Mouse (Mus musculus) small intestine, adult 2 months (tissue): ENCODE measurements at regions not wholly inside any gene's neighbourhood (a gene's known extent, or its start where the extent isn't known, plus 50 kb on each side); places are given as distances from the start of the nearest gene placed in this dataset.

Experiments used
- H3K27ac ChIP-seq: fragments of 200-500 bp; 2 replicates; pipeline ENCODE4 v1.5.1; 2012; ENCODE audit warnings: low read depth, low read length, control low read depth, inconsistent platforms; ENCODE audit not compliant: insufficient read depth
- H3K27me3 ChIP-seq: fragments of 200-500 bp; 2 replicates; pipeline ENCODE4 v1.6.1; 2012; ENCODE audit warnings: mild to moderate bottlenecking, moderate library complexity, low read length, inconsistent platforms; ENCODE audit not compliant: control insufficient read depth, insufficient read depth
- H3K36me3 ChIP-seq: fragments of 200-500 bp; 2 replicates; pipeline ENCODE4 v1.6.1; 2012; ENCODE audit warnings: mild to moderate bottlenecking, low read length, control low read depth, inconsistent platforms; ENCODE audit not compliant: control insufficient read depth, insufficient read depth
- H3K4me1 ChIP-seq: fragments of 200-500 bp; 2 replicates; pipeline ENCODE4 v1.6.1; 2012; ENCODE audit warnings: low read length, inconsistent platforms, mixed read lengths; ENCODE audit not compliant: control insufficient read depth, insufficient read depth, insufficient read length
- H3K4me3 ChIP-seq: fragments of 200-500 bp; 2 replicates; pipeline ENCODE4 v1.5.1; 2012; ENCODE audit warnings: low read depth, mild to moderate bottlenecking, control low read depth, inconsistent platforms, low read length, moderate library complexity
- CTCF ChIP-seq: fragments of 200-500 bp; IDR thresholded peaks from 2 replicates; pipeline ENCODE4 v1.5.1; 2012; ENCODE audit warnings: low read depth, mild to moderate bottlenecking, control low read depth, inconsistent platforms, low read length, moderate library complexity, mixed read lengths; ENCODE audit not compliant: insufficient replicate concordance, insufficient read length; ENCODE audit errors: extremely low read depth
- POLR2A ChIP-seq: fragments of 200-500 bp; IDR thresholded peaks from 2 replicates; pipeline ENCODE4 v1.6.1; 2012; ENCODE audit warnings: low read depth, mild to moderate bottlenecking, control low read depth, inconsistent platforms, low read length, moderate library complexity
- WGBS: fragments of 180-500 bp; shearing (Covaris S2); methylation state at CpG from one replicate; pipeline ENCODE4 v1.1.7; 2018; 5-methylcytosine and 5-hydroxymethylcytosine counted together

DNA sequence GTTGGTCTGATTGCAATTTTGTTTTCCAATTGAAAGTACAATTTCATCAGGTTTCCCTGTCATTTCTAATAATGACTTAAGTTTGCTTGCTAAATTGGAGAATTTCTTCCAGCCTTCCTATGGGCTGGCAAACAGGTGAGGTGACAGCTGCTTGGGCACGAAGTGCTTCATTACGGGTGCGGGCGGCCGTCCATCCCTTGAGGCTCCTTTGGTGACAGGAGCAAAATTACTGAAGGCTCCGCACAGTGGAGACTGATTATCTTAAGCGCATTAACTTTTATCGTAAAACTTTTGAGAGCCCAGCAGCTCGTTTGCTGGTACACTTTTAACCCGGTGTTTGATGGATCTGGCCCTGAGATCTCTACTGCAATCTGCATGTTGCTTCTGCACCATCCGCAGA lies 134.3 kb upstream of the Irx1 start:
- Histone ChIP-seq H3K27ac (no peak overlapping the region), H3K27me3 (no peaks in the 10 kb centered on the region), H3K4me1 (no peaks in the 10 kb centered on the region), H3K36me3 (no peaks in the 10 kb centered on the region), H3K4me3 (no peak overlapping the region)
- TF ChIP-seq CTCF = no peak
- TF ChIP-seq POLR2A = no peak
- WGBS = 58% methylated on average over 11 of the region's 11 CpGs

DNA sequence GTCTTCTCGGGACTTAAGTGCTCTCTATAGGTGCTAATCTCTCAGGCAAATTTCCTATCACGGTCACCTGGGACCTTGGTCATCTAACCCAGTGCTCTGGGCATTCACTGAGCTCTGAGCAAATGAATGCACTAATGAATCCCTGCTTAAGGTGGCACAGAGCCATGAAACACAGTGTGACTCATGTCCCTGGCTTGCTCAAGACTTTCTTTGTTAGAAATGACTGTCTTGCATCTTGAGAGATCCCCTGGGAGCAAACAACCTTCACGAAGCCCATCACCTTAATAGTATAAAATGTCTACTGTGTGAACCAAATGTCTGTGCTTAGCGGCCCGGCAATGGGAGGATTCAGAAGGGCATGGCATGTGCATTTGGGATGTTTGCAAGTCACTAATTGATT lies 137.2 kb upstream of the Irx1 start:
- TF ChIP-seq POLR2A (no peak), CTCF (no peak)
- H3K27ac ChIP-seq = no peak overlapping the region
- H3K4me1 ChIP-seq = no peaks in the 10 kb centered on the region
- H3K4me3 ChIP-seq = no peak overlapping the region
- WGBS = 75% methylated on average over 5 of the region's 5 CpGs
- no peaks in the 10 kb centered on the region for H3K36me3 ChIP-seq
- no peaks in the 10 kb centered on the region for H3K27me3 ChIP-seq

DNA sequence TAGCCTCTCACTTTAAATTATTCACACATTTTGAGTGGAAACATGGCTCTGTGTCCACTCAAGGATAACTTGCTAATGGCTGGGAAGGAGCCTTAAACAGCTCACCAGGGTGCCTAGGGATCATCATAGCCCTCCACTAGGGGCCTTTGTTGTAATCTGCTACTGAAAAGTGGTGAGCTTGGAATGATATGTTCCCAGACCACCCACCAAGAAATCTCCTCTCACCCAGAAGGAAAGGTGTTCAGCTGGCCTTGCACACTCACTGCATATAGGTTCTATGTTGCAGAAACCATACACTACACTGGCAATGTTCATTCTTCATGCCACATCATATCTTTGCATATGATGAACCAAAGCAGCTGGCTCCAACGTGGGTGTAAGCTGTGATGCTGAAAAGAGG lies 145.1 kb upstream of the Irx1 start:
- no peaks in the 10 kb centered on the region for H3K4me1 ChIP-seq
- WGBS = 52% methylated on average over 1 of the region's 1 CpGs
- no peak overlapping the region for H3K4me3 ChIP-seq
- no peak overlapping the region for H3K27ac ChIP-seq
- H3K27me3 ChIP-seq = no peaks in the 10 kb centered on the region
- no peaks in the 10 kb centered on the region for H3K36me3 ChIP-seq
- TF ChIP-seq POLR2A = no peak
- no peak for TF ChIP-seq CTCF

DNA sequence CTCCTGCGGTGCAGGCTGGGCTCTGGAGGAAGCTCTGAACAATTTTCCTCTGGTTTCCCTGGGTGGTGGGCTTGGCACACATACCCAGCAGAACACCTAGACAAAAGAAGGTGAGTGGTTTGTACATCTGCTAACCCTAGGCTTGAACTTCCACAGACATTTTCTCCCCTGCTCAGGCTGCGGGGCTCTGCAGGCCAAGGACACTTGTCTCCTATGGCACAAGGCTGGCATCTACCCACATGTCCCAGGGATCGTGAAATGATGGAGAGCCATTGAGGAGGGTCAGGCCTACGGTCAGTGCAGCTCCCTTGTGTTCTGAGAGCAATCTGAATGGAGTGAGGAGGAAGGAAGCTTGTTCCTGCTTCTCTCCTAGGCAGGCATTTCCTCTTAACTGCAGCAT lies 150.4 kb upstream of the Irx1 start:
- Histone ChIP-seq H3K27me3 (no peaks in the 10 kb centered on the region), H3K27ac (no peak overlapping the region), H3K36me3 (no peaks in the 10 kb centered on the region), H3K4me1 (no peaks in the 10 kb centered on the region), H3K4me3 (no peak overlapping the region)
- TF ChIP-seq CTCF = no peak
- no peak for TF ChIP-seq POLR2A
- WGBS = 81% methylated on average over 4 of the region's 4 CpGs

DNA sequence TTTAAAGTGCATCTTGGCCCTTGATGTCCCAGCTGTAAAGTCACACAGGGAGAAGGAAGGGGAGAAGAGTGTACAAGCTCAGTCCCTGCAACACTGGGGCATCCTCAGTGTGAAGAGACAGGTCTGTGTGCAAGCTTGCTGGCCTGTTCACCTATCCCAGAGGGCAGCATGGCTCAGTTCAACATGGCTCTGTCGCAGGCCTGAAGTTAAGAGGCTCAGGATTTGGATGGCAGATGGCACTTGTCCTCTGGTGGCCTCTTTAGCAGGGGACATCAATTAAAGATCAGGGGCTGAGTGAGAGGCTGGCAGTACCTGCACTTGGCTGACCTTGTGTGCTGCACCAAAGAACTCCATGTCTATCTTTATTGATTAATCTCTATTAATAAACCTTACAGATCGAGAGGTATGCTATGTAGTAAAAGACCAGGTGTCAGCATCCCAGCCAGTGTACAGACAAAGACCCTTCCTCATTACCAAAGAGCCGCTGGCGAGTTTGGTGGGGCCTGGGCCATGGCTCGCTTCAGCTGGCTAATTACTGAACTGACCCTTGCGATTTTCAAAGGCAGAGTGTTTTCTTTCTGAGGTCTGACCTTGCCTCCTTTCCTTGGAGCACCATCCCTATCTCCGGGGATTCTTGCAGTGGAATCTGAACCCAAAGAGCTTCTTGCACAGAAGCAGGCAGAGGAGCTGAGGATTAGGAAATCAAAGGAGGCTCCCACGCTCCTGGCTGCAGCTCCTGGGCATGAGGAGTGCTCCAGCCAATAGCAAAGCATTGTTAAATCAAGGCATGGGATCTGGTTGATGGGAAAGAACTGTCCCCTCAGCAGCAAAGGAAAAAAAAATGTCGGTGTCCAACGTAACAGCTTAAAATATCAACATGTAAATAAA lies 151.5 kb upstream of the Irx1 start:
- no peaks in the 10 kb centered on the region for H3K4me1 ChIP-seq
- TF ChIP-seq POLR2A (no peak), CTCF (no peak)
- no peak overlapping the region for H3K4me3 ChIP-seq
- no peaks in the 10 kb centered on the region for H3K36me3 ChIP-seq
- H3K27ac ChIP-seq = no peak overlapping the region
- H3K27me3 ChIP-seq = no peaks in the 10 kb centered on the region
- 62% methylated on average over 10 of the region's 10 CpGs for WGBS

DNA sequence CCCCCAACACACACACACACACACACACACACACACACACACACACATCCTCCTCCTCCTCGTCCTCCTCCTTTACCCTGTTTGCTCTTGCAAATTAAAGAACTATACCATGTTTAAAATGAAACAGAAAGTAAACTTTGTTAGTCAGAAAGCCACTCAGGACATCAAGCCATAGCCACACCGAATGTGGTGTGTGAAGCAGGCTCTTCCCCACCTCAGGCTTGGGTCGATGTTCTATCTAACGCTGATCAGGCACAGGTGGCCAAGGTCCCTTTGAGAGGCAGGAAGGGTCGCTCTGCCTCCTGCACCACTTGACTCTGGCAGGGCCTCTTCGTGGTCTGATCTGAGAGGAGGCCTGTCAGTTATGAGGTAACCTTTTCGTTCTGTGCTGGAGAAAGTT lies 156.9 kb upstream of the Irx1 start:
- Histone ChIP-seq H3K4me3 (0 out of 2 replicates have a peak overlapping the region, but pooled peaks have one; percentile 16), H3K4me1 (peaks cover 2% of the 10 kb centered on the region; the same call in 1 of the 2 replicates), H3K36me3 (no peaks in the 10 kb centered on the region), H3K27me3 (no peaks in the 10 kb centered on the region), H3K27ac (no peak overlapping the region)
- TF ChIP-seq POLR2A (no peak), CTCF (no peak)
- WGBS = 12% methylated on average over 7 of the region's 7 CpGs

DNA sequence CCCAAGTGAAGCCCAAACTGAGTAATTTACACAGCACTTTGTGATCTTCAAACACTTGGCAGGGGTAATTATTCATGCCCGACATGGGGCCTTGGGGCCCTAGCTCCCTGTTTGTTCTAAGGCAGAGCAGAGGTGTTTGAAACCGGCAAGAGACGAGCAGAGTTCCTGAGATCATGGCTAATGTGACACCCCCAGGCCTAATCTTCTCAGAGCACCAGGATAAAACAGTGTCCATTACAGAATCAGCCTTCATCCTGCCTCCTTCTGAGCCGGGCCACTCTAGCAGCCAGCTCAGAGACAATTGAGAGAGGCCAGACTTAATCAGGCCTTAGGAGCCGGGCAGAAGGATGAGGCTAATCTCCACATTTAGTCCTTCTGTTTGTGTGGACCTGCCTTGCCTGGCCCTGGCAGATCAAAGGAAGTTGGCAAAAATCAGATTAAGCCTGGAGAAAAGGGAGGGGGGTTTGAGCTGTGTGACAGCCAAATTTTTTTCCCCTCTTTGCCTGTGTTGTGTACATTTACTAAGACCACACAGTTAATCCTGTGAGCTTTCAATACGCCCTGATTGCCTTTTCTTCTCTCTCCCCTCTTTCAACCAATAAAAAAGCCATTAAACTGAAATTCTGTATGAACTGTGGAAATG lies 157.5 kb upstream of the Irx1 start:
- peaks cover 2% of the 10 kb centered on the region; the same call in 1 of the 2 replicates for H3K4me1 ChIP-seq
- H3K27me3 ChIP-seq = no peaks in the 10 kb centered on the region
- WGBS = 59% methylated on average over 6 of the region's 6 CpGs
- no peak overlapping the region for H3K4me3 ChIP-seq
- no peak overlapping the region for H3K27ac ChIP-seq
- H3K36me3 ChIP-seq = no peaks in the 10 kb centered on the region
- no peak for TF ChIP-seq CTCF
- TF ChIP-seq POLR2A = no peak
